Mouse (Mus musculus): ENCODE measurements around the gene Scrg1.
"Not testable (repeated sequence)": the region's sequence is repeated elsewhere in the genome, so short reads cannot be mapped to it uniquely, and the experiment has no call there.

DNA sequence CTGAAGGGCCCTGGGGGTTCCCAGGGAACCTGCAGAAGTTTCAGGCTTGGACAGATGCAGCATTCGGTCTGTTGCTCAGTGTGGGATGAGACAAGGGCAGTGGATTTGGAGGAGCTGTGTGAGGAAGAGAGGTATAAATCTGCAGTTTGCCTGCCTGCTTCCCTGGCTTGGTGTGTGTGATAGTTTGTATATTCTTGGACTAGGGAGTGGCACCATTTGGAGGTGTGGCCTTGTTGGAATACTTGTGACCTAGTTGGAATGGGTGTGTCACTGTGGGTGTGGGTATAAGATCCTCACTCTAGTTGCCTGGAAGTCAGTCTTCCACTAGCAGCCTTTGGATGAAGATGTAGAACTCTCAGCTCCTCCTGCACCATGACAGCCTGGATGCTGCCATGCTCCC is 49.8 kb downstream of the Scrg1 start:
- TF ChIP-seq CTCF (IDR thresholded peaks at IDR 0.05; ENCODE audit: borderline replicate concordance, insufficient read depth, low read depth, low read length); POLR2A (IDR thresholded peaks at IDR 0.05; ENCODE audit: borderline replicate concordance, insufficient read depth, low read length): not testable (repeated sequence)
